Mouse (Mus musculus) lung, embryonic 16.5 days (tissue): Measurements from ENCODE around the gene Trappc6a. TPM values are rescaled to one million over a fixed set of nuclear protein-coding genes. Genes with fewer than 3 reads are reported as not detected.
A peak's percentile ranks its signal among the peaks of the same experiment; 100 is the strongest.

Source experiments
- ATAC-seq: fragments of 200-750 bp; cut with Nextera tagmentation; 2 replicates; pipeline ENCODE4 v1.8.0; 2017; ENCODE audit warnings: low read depth, mild to moderate bottlenecking, moderate library complexity
- H3K27ac ChIP-seq: fragments of 300-500 bp; sonication (generic); 2 replicates; pipeline ENCODE4 v1.5.1; 2014; ENCODE audit warnings: mild to moderate bottlenecking, control low read depth, low read length
- H3K27me3 ChIP-seq: fragments of 300-500 bp; sonication (generic); 2 replicates; pipeline ENCODE4 v1.6.1; 2014; ENCODE audit warnings: low read depth, low read length, mixed read lengths; ENCODE audit not compliant: control insufficient read depth, insufficient read depth
- H3K36me3 ChIP-seq: fragments of 300-500 bp; sonication (generic); 2 replicates; pipeline ENCODE4 v1.6.1; 2014; ENCODE audit warnings: low read length; ENCODE audit not compliant: control insufficient read depth, insufficient read depth
- H3K4me1 ChIP-seq: fragments of 300-500 bp; sonication (generic); replicated peaks from 2 replicates; pipeline ENCODE4 v1.6.1; 2014; ENCODE audit warnings: low read length, mixed read lengths; ENCODE audit not compliant: control insufficient read depth, insufficient read depth
- H3K4me2 ChIP-seq: fragments of 300-500 bp; sonication (generic); 2 replicates; pipeline ENCODE4 v1.6.1; 2014; ENCODE audit warnings: low read depth, low read length, control low read depth
- H3K4me3 ChIP-seq: fragments of 300-500 bp; sonication (generic); 2 replicates; pipeline ENCODE4 v1.5.1; 2014; ENCODE audit warnings: mild to moderate bottlenecking, low read length, control low read depth
- H3K9ac ChIP-seq: fragments of 300-500 bp; sonication (generic); 2 replicates; pipeline ENCODE4 v1.6.1; 2014; ENCODE audit warnings: low read length, control low read depth
- H3K9me3 ChIP-seq: fragments of 300-500 bp; sonication (generic); 2 replicates; pipeline ENCODE4 v1.6.1; 2016; ENCODE audit warnings: low read length; ENCODE audit not compliant: control insufficient read depth
- WGBS: fragments of 180-500 bp; shearing (Covaris S2); extraction: QIAGEN DNeasy Blood & Tissue Kit; methylation state at CpG from one replicate; pipeline ENCODE4 v1.1.7; 2014; 5-methylcytosine and 5-hydroxymethylcytosine counted together
- polyA plus RNA-seq: library from polyadenylated mRNA; unstranded; fragments of >200 nt; fragmentation: Nextera tagmentation; extraction: Ambion mirVana; gene quantifications from 2 replicates; pipeline ENCODE4 v1.2.1, GENCODE M21; 2015

Trappc6a gene
- polyA plus RNA-seq, 1 experiment from 2014 or later, result 104 TPM

GRCm38 (mm10) chr7:19561765-19562642 lies 53.8 kb downstream of the Trappc6a start:
- Histone ChIP-seq H3K27ac (peak overlapping the region; percentile 88), H3K4me1 (peaks cover 36% of the 10 kb centered on the region), H3K4me3 (peak overlapping the region; percentile 96), H3K36me3 (peaks cover 18% of the 10 kb centered on the region), H3K4me2 (peak overlapping the region; percentile 72), H3K9me3 (no peaks in the 10 kb centered on the region; the same call in 1 of the 2 replicates), H3K27me3 (no peaks in the 10 kb centered on the region), H3K9ac (peak overlapping the region; percentile 95)
- under 1% methylated on average over 102 of the region's 102 CpGs for WGBS
- ATAC-seq, result peak; percentile 91

- H3K27ac ChIP-seq, result peak within 1 kb of the TSS; percentile 88
- WGBS, result 2% methylated on average over 19 of the region's 19 CpGs
- H3K9me3 ChIP-seq, result no peaks in the 10 kb centered on the region; the same call in 1 of the 2 replicates
- peaks cover 19% of the 10 kb centered on the region for H3K36me3 ChIP-seq
- no peaks in the 10 kb centered on the region for H3K27me3 ChIP-seq
- peak; percentile 29 for ATAC-seq
- H3K9ac ChIP-seq, result peak within 1 kb of the TSS; percentile 95
- peaks cover 32% of the 10 kb centered on the region for H3K4me1 ChIP-seq
- peak within 1 kb of the TSS; percentile 96 for H3K4me3 ChIP-seq
- peak within 1 kb of the TSS; percentile 72 for H3K4me2 ChIP-seq
Measured at GRCm38 (mm10) chr7:19562643-19563410, 54.6 kb downstream of the Trappc6a start, which contains the start of gene Ppp1r37. Gene Ppp1r37, minus strand, starts transcription at chr7:19563076.

GRCm38 (mm10) chr7:19563884-19564283 lies 55.7 kb downstream of the Trappc6a start:
- H3K27ac ChIP-seq, result no peak overlapping the region
- no peaks in the 10 kb centered on the region for H3K27me3 ChIP-seq
- H3K36me3 ChIP-seq, result peaks cover 19% of the 10 kb centered on the region
- H3K4me2 ChIP-seq, result no peak overlapping the region
- no peak overlapping the region for H3K9ac ChIP-seq
- WGBS, result 83% methylated on average over 3 of the region's 3 CpGs
- H3K9me3 ChIP-seq, result no peaks in the 10 kb centered on the region; the same call in 1 of the 2 replicates
- H3K4me1 ChIP-seq, result peaks cover 24% of the 10 kb centered on the region
- no peak overlapping the region for H3K4me3 ChIP-seq
- no peak for ATAC-seq

- Histone ChIP-seq H3K4me2 (no peak overlapping the region), H3K27me3 (no peaks in the 10 kb centered on the region), H3K27ac (no peak overlapping the region), H3K9me3 (no peaks in the 10 kb centered on the region; the same call in 1 of the 2 replicates), H3K4me1 (peaks cover 18% of the 10 kb centered on the region), H3K4me3 (no peak overlapping the region), H3K9ac (no peak overlapping the region), H3K36me3 (peaks cover 22% of the 10 kb centered on the region)
- no peak for ATAC-seq
- WGBS, result 89% methylated on average over 4 of the region's 4 CpGs
Measured at GRCm38 (mm10) chr7:19564455-19564854, 56.3 kb downstream of the Trappc6a start.

Other genes starting within 250 kb of the Trappc6a start
- 103 and 105 TPM in 2 replicates for gene Vasp, start 236.6 kb upstream of the Trappc6a start, polyA plus RNA-seq
- not detected in 2 replicates for gene Ppm1n, start 228.3 kb upstream of the Trappc6a start, polyA plus RNA-seq
- gene Rtn2, start 225.8 kb upstream of the Trappc6a start, polyA plus RNA-seq, result 13.8 and 17.5 TPM in 2 replicates
- gene Fosb, start 198.3 kb upstream of the Trappc6a start, polyA plus RNA-seq, result 0.20 and 0.31 TPM in 2 replicates
- 79.9 and 82.5 TPM in 2 replicates for gene Ercc1, start 163.6 kb upstream of the Trappc6a start, polyA plus RNA-seq
- gene Cd3eap, start 148.9 kb upstream of the Trappc6a start, polyA plus RNA-seq, result 17.2 and 17.3 TPM in 2 replicates
- 4.9 TPM in 2 replicates for gene Ppp1r13l, start 148.6 kb upstream of the Trappc6a start, polyA plus RNA-seq
- 15.9 and 17.4 TPM in 2 replicates for gene Ercc2, start 126.4 kb upstream of the Trappc6a start, polyA plus RNA-seq
- gene Klc3, start 104.3 kb upstream of the Trappc6a start, polyA plus RNA-seq, result 17.5 and 19.7 TPM in 2 replicates
- gene Ckm, start 103.6 kb upstream of the Trappc6a start, polyA plus RNA-seq, result 78.9 and 137 TPM in 2 replicates
- 5.2 TPM in 2 replicates for gene Mark4, start 49.6 kb upstream of the Trappc6a start, polyA plus RNA-seq
- gene Exoc3l2, start 45.1 kb upstream of the Trappc6a start, polyA plus RNA-seq, result 0.72 and 1.1 TPM in 2 replicates
- 1.4 TPM in 2 replicates for gene Bloc1s3, start within 50 bp of the Trappc6a start, polyA plus RNA-seq
- gene Nkpd1, start 9.4 kb downstream of the Trappc6a start, polyA plus RNA-seq, result 0.16 TPM in 1 of 2 replicates, not detected in the other
- gene Ppp1r37, start 54.7 kb downstream of the Trappc6a start, polyA plus RNA-seq, result 18.3 and 21.4 TPM in 2 replicates
- gene Zfp296, start 68.9 kb downstream of the Trappc6a start, polyA plus RNA-seq, result 0.40 and 0.57 TPM in 2 replicates
- 156 and 170 TPM in 2 replicates for gene Gemin7, start 69.2 kb downstream of the Trappc6a start, polyA plus RNA-seq
- gene Clasrp, start 96.1 kb downstream of the Trappc6a start, polyA plus RNA-seq, result 41.4 and 43.5 TPM in 2 replicates
- gene Relb, start 121.0 kb downstream of the Trappc6a start, polyA plus RNA-seq, result 8.9 and 9.7 TPM in 2 replicates
- 70.3 and 73.5 TPM in 2 replicates for gene Clptm1, start 156.6 kb downstream of the Trappc6a start, polyA plus RNA-seq
- gene Apoc2, start 169.5 kb downstream of the Trappc6a start, polyA plus RNA-seq, result 3.3 and 20.9 TPM in 2 replicates
- gene Gm44805, start 173.0 kb downstream of the Trappc6a start, polyA plus RNA-seq, result not detected in 2 replicates
- gene Apoc4, start 173.1 kb downstream of the Trappc6a start, polyA plus RNA-seq, result 0.34 and 6.1 TPM in 2 replicates
- gene Apoc1, start 184.3 kb downstream of the Trappc6a start, polyA plus RNA-seq, result 28.4 and 34.9 TPM in 2 replicates
- 470 and 554 TPM in 2 replicates for gene Apoe, start 190.8 kb downstream of the Trappc6a start, polyA plus RNA-seq
- 82.0 and 87.4 TPM in 2 replicates for gene Tomm40, start 207.0 kb downstream of the Trappc6a start, polyA plus RNA-seq
- 128 and 131 TPM in 2 replicates for gene Nectin2, start 242.1 kb downstream of the Trappc6a start, polyA plus RNA-seq